Mouse (Mus musculus) adrenal gland, postnatal 14 days (tissue): ENCODE data around the gene Gys1. TPM values are rescaled to one million over a fixed set of nuclear protein-coding genes. Genes with fewer than 3 reads are reported as not detected.
"Not testable (repeated sequence)": the region's sequence is repeated elsewhere in the genome, so short reads cannot be mapped to it uniquely, and the experiment has no call there.

Experiments used
- DNase-seq: peaks from one replicate; pipeline ENCODE4 v3.0.0; 2021; ENCODE audit warnings: mixed read lengths
- long read RNA-seq, 2 experiments: library from polyadenylated mRNA; stranded (forward); transcript quantifications; one replicate each; pipeline ENCODE4 v2.0.0; 2021
- total RNA-seq: library from RNA; stranded (reverse); gene quantifications from 2 replicates; pipeline ENCODE4 v1.2.3, GENCODE M21; 2021

The Gys1 gene
- 55.4 and 62.8 TPM in 2 replicates for total RNA-seq
- long read RNA-seq, experiment 1, transcript Gys1-201 (16 exons, 3,678 nt) = major isoform, 8 of 23 reads
- long read RNA-seq, experiment 1, partial matches to known transcripts = 13 of 23 reads
- long read RNA-seq, experiment 1, other reads (novel, unspliced or antisense) = 2 of 23 reads
- long read RNA-seq, experiment 2, transcript Gys1-201 (16 exons, 3,678 nt) = major isoform, 13 of 25 reads
- long read RNA-seq, experiment 2, partial matches to known transcripts = 5 of 25 reads
- long read RNA-seq, experiment 2, other reads (novel, unspliced or antisense) = 7 of 25 reads

DNA sequence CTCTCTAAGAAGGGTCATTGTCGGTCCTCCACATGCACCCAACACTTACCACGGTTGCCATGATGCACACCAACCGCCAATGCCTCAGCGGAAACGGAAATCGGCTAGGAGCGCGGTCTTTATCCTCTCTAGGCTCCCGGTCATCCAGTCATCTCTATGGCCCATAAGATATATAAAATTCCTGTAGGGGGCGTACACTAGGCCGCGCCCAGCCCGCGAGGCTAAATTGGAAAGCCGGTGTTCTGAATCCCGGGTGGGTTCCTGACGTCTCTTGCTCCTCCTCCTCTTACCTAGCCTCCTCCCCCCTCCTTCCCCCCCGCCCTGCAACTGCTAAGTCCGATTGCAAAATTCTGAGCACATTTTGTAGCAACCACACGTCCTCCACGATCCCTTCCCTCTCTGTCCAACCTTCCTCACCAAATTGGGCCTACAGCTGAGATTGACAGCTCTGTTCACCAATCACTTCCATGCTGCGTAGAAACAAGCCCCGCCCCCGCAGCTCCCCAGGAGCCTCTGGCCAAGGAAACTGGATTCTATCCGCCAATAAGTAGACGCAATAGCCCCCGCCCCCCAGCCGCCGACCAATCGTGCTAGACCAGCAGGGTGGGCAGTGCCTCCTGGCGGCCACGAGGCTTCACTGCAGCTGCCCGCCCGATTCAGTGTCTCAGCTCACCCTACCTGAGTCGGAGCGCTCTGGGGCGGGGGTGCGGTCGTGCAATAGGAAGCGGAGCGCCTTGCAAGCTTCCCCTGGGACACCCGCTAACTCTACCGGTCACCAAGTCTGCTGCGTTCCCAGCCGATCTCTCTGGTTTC is at the start of gene Gys1:
Gene Gys1 (plus strand): TSS at position 642 of the 813 bp plus-strand sequence.
- DNase-seq = peak; percentile 100

DNA sequence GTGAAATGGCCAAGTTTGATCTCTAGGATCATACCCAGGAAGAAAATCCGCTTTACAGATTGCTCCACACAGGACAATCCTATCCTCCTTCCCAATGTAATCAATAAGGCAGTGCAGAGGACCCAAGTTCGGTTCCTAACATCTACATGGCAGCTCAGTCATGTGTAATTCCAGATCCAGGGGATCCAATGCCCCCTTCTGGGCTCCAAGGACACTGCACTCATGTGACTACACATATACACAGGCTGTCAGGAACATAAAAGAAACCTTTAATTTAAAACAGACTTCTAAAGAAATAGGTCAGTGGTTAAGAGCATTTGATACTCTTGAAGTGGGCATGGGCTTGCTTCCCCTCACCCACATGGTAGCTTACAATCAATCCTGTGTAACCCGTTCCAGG is 48.6 kb upstream of the Gys1 start:
- no peak for DNase-seq

DNA sequence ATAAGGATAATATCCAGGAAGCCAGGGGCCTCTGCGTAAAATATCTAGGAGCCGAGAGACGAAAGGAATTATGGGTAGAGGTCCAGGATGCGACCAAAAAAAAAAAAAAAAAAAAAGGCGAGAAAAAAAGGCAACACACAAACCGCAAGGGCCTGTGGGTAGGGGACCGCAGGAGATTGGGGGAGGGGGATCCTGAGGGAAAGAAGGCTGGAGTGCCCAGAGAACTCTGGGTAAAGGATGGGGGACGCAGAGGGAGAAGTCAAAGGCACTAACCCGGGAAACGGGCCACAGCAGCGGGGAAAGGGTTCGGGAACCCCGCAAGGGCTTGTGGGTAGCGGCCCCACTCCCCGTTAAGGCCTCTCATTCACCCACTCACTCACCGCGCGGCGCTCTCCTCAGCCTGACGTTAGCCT is 39.5 kb upstream of the Gys1 start:
- DNase-seq = peak; percentile 79

DNA sequence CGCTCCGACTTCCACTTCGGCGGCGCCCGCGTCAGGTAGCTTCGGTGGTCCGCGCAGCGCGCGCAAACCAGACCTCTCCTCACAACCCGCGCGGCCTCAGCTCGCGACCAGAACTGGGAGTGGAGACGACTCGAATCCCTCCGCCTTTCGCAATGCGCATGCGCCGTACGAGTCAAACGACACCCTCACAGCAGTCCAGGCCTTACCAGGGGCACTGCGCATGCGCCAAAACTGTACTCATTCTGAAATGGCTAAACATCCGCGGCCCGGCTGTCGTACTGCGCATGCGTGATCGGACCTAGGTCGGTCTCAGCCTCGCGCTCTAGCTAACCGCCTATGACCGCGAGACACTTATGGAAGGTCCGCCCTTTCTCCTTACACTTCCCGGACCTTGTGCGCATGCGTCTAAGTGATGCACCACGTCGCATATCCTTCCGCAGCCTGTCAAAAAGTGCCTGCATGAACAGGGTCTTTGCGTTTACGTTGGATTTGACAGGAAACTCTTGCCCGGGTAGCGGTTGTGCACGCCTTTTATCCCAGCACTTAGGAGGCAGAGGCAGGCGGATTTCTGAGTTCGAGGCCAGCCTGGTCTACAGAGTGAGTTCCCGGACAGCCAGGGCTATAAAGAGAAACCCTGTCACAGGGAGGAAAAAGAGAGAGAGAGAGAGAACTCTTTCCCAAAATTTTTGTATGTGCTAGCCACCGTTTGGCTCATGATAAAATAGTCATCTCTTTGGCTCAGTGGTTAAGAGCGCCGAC is 38.9 kb upstream of the Gys1 start, which contains the start of gene Snrnp70:
Gene Snrnp70 (minus strand): TSS at position 165 of the 759 bp plus-strand sequence.
- DNase-seq = peak; percentile 100

DNA sequence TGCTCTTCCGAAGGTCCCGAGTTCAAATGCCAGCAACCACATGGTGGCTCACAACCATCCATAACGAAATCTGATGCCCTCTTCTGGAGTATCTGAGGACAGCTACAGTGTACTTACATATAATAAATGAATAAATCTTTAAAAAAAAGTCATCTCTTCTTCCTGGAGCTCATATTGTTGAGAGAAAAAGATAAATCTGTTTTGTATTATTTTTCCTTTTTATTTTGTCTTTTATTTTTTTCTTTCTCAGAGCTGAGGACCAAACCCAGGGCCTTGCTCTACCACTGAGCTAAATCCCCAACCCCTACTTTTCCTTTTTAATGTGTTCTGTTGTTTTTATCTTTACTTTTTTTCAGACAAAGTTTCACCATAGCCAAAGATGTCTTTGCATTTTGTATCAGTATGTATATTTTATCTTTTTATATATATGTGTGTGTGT is 38.3 kb upstream of the Gys1 start:
- not testable (repeated sequence) for DNase-seq

DNA sequence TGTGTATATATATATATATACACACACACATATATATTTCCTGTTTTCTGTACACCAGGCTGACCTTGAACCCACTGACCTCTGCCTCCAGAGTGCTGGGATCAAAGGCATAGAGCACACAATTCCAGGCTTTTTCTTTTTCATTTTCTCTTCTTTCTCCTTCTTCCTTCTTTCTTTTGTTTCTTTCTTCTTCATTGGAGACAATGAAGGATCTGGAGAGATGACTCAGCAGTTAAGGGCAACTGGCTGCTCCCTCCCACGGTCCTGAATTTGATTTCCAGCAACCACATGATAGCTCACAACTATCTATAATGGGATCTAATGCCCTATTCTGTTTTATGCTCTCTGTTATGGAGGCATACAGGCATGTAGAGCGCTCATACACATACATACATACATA is 37.9 kb upstream of the Gys1 start:
- no peak for DNase-seq

DNA sequence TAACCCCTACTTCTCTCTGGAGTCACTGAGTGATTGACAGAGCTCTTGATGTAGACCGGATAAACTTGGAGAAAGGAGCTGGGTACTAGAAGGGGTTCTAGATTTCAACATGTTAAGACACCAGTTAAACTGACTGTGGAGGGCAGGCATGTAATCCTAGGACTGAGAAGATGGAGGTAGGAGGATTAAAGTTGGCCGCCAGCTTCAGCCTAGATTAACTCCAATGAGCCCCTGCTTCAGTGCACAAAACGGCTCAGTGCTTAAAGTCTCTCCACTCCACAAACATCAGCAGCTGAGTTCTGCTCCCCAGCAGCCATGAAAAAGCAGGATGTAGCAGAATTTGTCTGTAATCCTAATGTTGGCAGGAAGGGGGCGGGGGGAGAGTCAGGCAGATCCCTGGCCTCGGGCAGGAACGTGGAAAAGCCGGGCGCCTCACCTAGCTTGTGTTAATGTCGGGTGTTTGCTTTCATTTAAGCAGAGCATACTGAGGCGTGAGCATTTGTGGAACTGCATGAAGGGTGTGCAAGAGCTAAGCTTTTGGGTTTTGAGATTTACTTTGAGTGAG is 33.0 kb upstream of the Gys1 start:
- no peak for DNase-seq

DNA sequence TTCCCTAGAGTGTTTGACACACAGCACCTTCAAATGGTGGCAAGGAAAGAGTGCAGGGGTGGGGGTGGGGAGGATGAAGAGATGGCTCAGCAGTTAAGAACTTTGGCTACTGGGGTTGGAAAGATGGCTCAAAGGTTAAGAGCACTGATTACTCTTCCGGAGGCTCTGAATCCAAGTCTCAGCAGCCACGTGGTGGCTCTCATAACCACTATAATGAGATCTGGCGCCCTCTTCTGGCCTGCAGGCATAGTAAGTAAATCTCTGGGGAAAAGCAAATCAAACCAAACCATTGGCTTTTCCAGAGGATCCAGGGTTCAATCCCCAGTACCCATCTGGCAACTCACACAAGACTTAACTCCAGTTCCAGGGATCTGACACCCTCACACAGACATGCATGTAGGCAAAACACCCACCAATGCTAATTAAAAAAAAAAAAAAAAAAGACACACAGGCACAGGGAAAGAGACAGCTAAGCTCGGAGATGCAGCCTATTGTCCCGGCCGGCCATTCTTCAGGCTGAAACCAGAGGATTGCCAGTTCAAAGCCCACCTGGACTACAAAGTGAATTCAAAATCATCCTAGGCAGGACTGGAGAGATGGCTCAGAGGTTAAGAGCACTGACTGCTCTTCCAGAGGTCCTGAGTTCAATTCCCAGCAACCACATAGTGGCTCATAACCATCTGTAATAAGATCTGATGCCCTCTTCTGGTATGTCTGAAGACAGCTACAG is 30.9 kb upstream of the Gys1 start:
- DNase-seq = peak; percentile 85

DNA sequence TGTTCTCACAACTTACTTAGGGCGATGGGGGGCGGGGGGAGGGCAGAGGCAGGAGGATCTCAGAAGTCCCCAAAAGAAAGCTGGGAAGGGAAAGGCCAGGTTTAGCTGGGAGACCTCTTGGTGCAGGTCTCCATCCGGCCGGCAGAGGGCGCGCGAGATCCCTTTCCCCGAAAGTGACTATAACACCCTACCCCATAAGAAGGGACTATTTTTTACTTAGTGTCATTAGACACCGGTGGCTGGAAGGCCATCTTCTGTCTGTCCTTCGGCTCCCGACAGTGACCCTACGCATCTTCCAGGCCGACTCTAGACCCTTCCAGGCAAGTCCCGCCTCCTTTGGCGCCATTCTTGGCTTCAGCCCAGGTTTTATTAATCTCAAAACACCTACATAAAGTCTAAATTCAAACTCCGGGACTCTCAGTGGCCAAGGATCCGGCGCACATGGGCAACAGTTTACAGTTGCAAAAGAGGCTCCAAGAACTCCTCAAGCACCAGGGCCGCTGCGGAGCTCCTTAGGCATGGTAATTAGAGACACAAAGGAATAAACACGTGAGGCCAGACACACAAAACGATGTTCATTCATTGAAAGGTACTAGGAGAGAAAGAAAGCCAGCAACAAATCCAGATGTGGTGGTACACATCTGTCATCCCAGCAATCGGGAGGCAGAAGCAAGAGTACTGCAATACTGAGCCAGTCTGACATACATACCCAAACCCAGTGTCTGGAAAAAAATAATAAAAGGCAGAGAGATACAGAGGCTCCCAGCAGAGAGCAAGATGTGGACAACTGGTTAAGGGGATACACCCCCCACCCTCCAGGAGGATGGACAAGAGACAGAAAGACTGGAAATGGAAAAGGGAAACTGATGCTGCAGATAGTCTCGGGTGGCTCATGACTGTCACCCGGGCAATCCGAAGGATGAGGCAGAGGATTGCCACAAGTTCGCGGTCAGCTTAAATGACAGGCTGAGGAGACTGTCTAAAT is 29.3 kb upstream of the Gys1 start, which contains the start of gene Kcna7:
Gene Kcna7 (plus strand): TSS at position 563 of the 985 bp plus-strand sequence.
- DNase-seq = peak; percentile 86

DNA sequence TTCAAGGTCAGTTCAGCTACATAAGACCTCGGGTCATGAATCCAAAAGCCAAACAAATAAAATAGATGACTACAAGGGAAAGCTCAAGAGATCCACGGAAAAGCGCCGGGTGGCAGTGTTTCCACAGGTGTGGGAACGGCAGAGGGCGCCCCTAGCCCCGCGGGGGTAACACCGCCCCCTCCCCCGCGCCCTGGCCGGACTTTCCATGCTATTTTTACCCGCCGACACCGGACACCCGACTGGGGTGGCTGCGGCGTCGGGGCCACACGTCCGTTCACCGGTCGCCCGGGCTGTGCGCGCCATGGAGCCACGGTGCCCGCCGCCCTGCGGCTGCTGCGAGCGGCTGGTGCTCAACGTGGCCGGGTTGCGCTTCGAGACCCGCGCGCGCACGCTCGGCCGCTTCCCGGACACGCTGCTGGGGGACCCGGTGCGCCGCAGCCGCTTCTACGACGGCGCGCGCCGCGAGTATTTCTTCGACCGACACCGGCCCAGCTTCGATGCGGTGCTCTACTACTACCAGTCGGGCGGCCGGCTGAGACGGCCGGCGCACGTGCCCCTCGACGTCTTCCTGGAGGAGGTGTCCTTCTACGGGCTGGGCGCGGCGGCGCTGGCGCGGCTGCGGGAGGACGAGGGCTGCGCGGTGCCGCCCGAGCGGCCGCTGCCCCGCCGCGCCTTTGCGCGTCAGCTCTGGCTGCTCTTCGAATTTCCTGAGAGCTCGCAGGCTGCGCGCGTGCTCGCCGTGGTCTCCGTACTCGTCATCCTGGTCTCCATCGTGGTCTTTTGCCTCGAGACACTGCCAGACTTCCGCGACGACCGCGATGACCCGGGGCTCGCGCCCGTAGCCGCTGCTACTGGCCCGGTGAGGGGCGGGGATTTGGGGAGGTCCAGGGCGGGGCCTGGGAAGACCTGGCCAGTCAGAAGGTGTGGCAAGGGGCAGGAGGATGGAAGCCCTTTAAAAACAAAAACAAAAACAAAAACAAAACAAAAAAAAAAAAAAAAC is 28.2 kb upstream of the Gys1 start:
- peak; percentile 35 for DNase-seq

DNA sequence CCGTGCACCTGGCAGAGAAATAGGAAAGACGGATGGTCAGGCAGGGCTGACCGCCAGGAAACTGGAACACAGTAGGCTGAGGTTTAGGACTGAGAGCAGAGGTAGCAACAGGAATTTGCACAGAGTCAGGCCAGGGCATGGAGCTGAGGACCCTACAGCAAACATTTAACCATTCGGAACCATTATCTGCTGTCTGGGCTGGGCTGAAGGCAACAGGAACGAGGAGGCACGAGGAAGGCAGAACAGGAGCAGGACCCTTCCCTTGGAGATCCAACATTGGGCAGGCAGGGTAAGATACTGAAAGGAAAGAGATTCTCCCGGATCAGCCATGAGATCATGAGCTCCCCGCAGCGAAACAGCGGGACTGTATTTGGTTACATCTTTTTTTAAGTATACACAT is 26.8 kb upstream of the Gys1 start:
- no peak for DNase-seq

DNA sequence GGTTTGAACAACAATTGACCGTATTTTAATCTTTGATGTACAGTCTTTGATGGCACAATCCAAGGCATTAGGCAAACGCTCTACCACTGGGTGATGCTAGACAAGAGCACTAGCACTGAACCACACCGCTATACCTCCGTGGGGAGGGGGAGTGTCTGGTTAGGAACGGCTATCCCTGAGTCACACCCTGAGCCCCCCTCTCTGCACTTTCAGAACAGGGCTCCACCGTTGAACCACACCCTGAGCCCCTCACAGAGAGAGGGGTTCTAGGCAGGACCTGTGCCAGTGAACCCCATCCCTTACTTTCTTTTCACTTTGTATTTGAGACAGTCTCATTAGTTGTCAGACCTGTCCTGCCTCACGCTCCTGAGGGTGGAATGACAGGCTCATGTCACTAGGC is 26.3 kb upstream of the Gys1 start:
- DNase-seq = no peak

DNA sequence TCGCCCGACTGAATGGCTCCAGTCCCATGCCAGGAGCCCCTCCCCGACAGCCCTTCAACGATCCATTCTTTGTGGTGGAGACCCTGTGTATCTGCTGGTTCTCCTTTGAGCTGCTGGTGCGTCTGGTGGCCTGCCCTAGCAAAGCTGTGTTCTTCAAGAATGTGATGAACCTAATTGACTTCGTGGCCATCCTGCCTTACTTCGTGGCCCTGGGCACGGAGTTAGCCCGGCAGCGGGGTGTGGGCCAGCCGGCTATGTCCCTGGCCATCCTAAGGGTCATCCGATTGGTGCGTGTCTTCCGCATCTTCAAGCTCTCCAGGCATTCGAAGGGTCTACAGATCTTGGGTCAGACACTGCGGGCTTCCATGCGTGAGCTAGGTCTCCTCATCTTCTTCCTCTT is 25.7 kb upstream of the Gys1 start:
- no peak for DNase-seq

DNA sequence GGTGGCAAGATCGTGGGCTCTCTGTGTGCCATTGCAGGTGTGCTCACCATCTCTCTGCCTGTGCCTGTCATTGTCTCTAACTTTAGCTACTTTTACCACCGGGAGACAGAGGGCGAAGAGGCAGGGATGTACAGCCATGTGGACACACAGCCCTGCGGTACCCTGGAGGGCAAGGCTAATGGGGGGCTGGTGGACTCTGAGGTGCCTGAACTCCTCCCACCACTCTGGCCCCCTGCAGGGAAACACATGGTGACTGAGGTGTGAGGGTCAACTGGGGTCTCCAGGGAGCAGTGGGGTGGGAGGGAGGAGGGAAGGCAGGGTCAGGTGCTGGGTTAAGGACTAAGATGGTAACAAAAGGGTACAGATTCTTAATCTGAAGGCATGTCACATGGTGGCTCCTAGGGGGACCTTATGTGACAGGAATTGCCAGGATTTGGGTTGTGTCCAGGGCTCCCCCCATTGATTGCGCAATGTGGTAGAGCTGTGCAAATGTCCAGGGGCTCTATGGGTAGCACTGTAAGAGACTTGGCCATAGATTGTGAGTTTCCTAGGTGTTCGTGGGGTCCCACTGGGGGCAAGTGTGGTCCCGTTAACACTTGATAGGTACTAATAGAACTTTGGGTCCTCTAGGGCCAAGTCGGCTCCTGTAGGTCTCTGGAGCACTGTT is 25.0 kb upstream of the Gys1 start:
- no peak for DNase-seq

DNA sequence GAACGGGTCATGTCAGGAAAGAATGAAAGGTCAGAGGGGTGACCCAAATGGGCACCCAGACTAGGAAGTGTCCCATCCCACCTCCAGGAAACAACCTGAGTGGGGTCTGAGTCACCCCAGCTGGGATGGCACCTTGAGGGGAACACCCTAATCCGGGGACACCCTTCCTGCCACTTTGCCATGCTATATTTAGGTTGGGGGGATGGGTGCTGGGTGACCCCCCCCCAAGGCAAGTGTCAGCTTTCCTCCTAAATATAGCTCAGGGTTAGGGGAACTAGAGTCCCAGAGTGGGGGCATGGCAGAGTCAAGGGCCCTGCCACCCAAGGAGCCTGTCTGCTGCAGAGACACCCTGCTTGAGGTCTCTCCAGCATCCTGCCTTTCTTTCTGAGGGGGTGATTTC is 22.2 kb upstream of the Gys1 start:
- DNase-seq = no peak

DNA sequence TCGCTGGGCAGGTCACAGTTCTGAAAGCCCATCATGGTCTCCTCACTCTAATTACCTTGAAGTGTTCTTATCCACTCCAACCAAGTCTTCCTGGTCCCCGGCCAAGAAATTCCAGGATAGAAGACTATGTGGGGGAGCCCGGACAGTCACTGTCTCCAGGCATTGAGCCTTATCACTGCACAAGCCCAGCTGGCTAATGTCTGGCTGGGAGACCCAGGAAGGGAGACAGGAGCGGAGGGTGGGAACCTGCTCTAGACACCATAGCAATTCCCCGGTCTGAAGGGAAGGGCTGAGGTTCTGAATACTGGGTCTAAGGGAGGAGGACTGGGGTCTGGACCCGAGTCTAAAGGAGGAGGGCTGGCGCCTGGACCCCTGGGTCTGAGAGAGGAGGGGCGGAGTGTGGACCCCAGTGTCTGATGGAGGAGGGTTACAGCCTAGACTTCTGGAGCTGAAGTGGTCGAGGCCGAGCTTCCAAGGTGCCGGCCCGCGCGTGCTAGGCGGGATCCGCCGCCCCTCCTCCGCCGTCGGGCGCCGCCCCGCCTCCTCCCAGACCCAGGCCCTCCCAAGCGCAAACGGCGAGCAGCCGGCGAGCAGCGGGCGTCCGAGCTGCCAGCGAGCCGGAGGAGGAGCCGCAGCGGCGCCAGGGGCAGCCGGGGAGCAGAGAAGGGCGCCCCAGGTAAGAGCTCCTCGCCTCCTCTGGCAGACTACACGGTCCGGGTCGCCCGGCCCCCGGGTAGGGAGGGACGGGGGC is 21.4 kb upstream of the Gys1 start, which contains the start of gene Ntf5:
Gene Ntf5 (plus strand): TSS at position 583 of the 751 bp plus-strand sequence.
- DNase-seq = peak; percentile 40
